Mouse (Mus musculus) c-Kit-positive CD71-positive TER-119-negative erythroid progenitor cells, embryonic 14.5 days (primary cell): ENCODE results near the gene Syt11.
"Not testable (repeated sequence)": the region's sequence is repeated elsewhere in the genome, so short reads cannot be mapped to it uniquely, and the experiment has no call there.

Experiments used
- DNase-seq: peaks from one replicate; pipeline ENCODE4 v3.0.0-alpha.2; 2013; ENCODE audit warnings: low read depth

Syt11 gene

GRCm38 (mm10) chr3:88774939-88775841 is at the start of gene Syt11:
Gene Syt11 (minus strand): TSS chr3:88775164.
- peak; percentile 24 for DNase-seq

- DNase-seq = no peak
These were observed 29.1 kb upstream of the Syt11 start for GRCm38 (mm10) chr3:88803910-88804540.

GRCm38 (mm10) chr3:88797507-88797906 is 22.5 kb upstream of the Syt11 start:
- not testable (repeated sequence) for DNase-seq

GRCm38 (mm10) chr3:88788033-88788432 is 13.1 kb upstream of the Syt11 start:
- DNase-seq = not testable (repeated sequence)

GRCm38 (mm10) chr3:88786805-88787204 is 11.8 kb upstream of the Syt11 start:
- not testable (repeated sequence) for DNase-seq

GRCm38 (mm10) chr3:88786323-88786722 is 11.4 kb upstream of the Syt11 start:
- not testable (repeated sequence) for DNase-seq

GRCm38 (mm10) chr3:88784889-88785288 is 9.9 kb upstream of the Syt11 start:
- DNase-seq = no peak

GRCm38 (mm10) chr3:88773163-88773562 is 1.8 kb downstream of the Syt11 start:
- DNase-seq = not testable (repeated sequence)

- peak; percentile 63 for DNase-seq
These were observed 2.6 kb downstream of the Syt11 start for GRCm38 (mm10) chr3:88772399-88772798.

- DNase-seq = not testable (repeated sequence)
These were observed 3.1 kb downstream of the Syt11 start for GRCm38 (mm10) chr3:88771941-88772280.

GRCm38 (mm10) chr3:88771189-88771940 is 3.6 kb downstream of the Syt11 start:
- DNase-seq = not testable (repeated sequence)

GRCm38 (mm10) chr3:88762401-88762831 is 12.5 kb downstream of the Syt11 start:
- DNase-seq = no peak

GRCm38 (mm10) chr3:88761619-88762018 is 13.3 kb downstream of the Syt11 start:
- DNase-seq = no peak

GRCm38 (mm10) chr3:88758045-88758500 is 16.9 kb downstream of the Syt11 start:
- DNase-seq = no peak

- DNase-seq = no peak
These were observed 18.7 kb downstream of the Syt11 start for GRCm38 (mm10) chr3:88756276-88756675.

- DNase-seq = no peak
These were observed 19.4 kb downstream of the Syt11 start for GRCm38 (mm10) chr3:88755541-88755940.

- no peak for DNase-seq
These were observed 20.7 kb downstream of the Syt11 start for GRCm38 (mm10) chr3:88754283-88754682.

- peak; percentile 67 for DNase-seq
These were observed 28.1 kb downstream of the Syt11 start for GRCm38 (mm10) chr3:88746871-88747231.

- no peak for DNase-seq
These were observed 28.7 kb downstream of the Syt11 start for GRCm38 (mm10) chr3:88746139-88746870.

- DNase-seq = no peak
These were observed 29.4 kb downstream of the Syt11 start for GRCm38 (mm10) chr3:88745534-88745933.

GRCm38 (mm10) chr3:88740147-88740546 is 34.8 kb downstream of the Syt11 start:
- DNase-seq = no peak

- DNase-seq = peak; percentile 58
These were observed 36.3 kb downstream of the Syt11 start for GRCm38 (mm10) chr3:88738641-88739040.
